Mouse (Mus musculus) cerebral cortex, adult 2 months (tissue): ENCODE results near the gene Saa3.

Source experiments
- WGBS: fragments of 180-500 bp; shearing (Covaris S2); methylation state at CpG from one replicate; pipeline ENCODE4 v1.1.7; 2018; 5-methylcytosine and 5-hydroxymethylcytosine counted together

Saa3 gene

DNA sequence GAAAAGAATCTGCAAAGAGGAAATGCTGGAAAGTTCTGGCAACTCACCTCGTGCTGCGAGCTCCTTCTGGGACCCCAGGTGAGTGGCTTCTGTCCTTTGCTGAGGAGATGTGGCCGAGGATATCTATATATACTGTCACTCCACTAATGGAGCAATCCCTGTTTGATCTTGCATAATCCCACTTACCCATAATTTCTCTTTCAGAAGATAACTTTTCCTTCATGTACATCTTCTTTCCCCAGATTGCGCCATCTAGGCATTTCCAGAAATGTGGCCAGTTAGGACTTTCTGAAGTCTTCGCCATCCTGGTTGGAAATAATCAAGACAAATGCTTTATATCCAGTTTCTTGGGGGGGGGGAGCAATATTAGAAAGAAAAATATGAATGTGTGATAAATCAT lies at the start of gene Saa3:
Gene Saa3, minus strand, starts transcription at position 101 of the 400 bp plus-strand sequence.
- WGBS, result 92% methylated on average over 5 of the region's 5 CpGs

GRCm38 (mm10) chr7:46764672-46765071 lies 49.2 kb upstream of the Saa3 start:
- 84% methylated on average over 8 of the region's 8 CpGs for WGBS

- 97% methylated on average over 5 of the region's 5 CpGs for WGBS
These were observed 47.1 kb upstream of the Saa3 start for GRCm38 (mm10) chr7:46762601-46763000.

DNA sequence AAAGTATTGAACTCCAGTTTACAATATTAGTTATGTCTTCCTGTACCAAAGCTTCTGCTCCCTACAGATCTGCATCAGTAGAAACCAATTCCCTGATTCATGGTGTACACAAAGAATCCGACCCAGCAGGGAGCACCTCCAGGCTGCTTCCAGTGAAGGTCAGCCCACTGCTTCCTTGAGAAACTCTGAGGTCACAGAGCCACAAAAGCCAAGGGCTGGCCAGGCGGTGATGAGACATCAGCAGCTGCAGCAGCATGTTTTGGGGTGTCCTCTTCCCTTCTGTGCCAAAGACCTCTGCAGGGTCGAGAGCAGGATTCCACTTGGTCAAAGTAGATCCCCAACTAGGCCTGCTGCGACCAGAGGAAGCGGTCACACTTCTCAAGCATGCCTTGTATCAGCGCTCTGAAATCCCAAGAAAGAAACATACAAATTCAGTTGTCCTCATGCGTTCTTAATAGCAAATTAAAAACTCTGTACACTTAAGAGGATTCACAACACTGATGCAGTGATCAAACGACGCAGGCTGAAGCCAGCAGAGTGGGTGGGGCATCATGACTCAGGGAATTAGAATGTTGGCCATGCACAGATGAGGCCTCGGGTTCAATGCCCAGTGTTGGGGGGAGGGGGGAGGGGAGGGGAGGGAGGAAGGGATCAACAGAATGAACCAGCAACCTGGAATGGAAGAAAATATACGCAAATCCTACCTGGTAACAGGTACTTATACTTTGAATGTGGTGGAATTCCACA lies 45.7 kb upstream of the Saa3 start:
- 75% methylated on average over 11 of the region's 11 CpGs for WGBS

DNA sequence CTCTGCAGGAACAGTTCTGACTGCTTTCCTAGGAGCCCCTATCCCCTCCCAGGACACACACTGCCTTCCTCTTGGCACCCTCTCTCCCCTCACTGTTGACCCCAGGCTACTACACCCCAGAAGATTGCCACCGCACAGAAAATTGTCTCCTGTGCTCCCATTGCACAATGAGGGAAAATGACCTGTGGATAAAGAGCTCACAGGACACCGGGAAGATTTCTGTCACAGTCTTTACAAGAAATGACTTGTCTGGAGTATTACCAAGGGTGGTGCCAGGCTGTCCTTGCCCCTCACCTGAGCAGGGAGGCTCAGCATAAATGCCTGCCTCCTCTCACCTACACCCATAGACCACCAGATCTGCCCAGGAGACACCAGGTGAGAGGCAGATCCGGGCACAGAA lies 36.0 kb upstream of the Saa3 start, which contains the start of gene Saa2:
Gene Saa2, plus strand, starts transcription at position 301 of the 400 bp plus-strand sequence.
- 75% methylated on average over 3 of the region's 3 CpGs for WGBS

GRCm38 (mm10) chr7:46748459-46748858 lies 33.0 kb upstream of the Saa3 start:
- 54% methylated on average over 3 of the region's 3 CpGs for WGBS

- 90% methylated on average over 7 of the region's 7 CpGs for WGBS
These were observed 30.9 kb upstream of the Saa3 start for GRCm38 (mm10) chr7:46746381-46746780.

DNA sequence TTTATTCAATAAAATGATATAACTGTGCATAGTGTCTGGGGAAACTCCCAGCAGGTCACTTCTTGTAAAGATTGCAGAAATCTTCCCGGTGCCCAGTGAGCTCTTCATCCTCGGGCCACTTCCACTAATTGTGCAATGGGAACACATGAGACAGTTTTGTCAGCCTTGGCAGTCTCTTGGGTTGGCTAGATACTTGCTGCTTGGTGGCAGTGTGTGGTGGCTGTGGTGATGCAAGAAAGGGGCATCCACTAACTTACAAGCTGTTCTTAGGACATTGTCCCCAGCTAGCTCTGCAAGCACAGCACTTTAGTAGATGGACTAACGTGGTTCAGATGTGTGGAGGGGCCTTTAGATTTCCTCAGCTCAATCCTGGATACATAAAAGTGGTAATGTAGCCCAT lies 30.3 kb upstream of the Saa3 start:
- WGBS, result 76% methylated on average over 3 of the region's 3 CpGs

- 81% methylated on average over 3 of the region's 3 CpGs for WGBS
These were observed 27.4 kb upstream of the Saa3 start, which contains the start of gene Saa1 for GRCm38 (mm10) chr7:46742880-46743279. Gene Saa1 (minus strand): TSS chr7:46742980.

DNA sequence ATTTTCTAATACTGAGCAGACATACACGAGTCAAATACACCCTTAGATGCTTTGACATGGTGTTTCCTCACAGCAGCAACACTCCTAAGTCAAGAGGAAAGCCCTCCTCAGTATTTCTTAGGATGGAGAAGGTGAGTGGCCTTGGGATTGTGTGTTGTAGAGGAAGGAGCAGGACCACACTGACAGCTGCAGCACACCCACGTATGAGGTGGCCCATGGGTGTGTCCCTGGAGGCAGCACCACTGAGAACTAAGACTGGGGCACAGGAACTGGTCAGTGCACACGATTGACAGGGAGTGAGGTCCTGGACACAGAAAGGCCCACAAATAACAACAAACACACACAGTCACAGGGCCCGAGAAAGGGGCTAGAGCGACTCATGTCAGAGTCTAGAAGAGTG lies 24.5 kb upstream of the Saa3 start:
- WGBS, result 81% methylated on average over 5 of the region's 5 CpGs

DNA sequence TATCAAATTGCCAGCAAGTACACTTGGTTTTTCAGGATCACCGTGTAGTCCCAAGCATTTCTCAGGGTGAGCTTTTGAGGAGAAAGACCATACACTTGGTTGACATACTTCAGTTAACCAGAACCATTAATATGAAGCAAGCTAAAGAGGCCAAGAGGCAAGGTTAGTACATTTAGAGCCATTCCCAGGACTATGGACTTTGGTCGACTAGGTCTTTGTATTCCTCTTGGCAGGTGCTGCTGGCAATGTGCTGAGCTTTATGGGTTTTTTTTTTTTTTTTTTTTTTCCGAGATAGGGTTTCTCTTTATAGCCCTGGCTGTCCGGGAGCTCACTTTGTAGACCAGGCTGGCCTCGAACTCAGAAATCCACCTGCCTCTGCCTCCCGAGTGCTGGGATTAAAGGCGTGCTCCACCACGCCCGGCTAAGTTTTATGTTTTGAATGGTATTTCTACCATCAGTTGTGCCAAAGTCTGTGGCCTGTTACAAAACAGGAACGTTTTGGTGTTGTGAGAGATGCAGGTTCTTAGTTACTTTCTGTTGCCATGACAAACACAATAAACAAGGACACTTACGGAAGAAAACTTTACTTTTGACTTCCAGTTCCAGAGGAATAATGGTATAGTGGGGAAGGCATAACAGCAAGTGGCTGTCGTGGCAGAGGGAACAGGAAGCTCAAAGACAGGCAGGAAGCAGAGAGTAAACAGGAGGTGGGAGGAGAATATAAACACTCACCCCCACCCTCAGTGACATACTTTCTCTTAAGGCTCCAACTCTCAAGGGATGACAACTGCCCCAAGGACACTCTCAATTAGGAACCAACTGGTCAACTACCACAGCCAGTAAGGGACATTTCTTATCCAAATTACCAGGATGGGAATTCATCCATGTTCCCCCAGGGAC lies 23.3 kb upstream of the Saa3 start:
- WGBS, result 81% methylated on average over 12 of the region's 12 CpGs

- 86% methylated on average over 2 of the region's 2 CpGs for WGBS
These were observed 19.5 kb upstream of the Saa3 start for GRCm38 (mm10) chr7:46734983-46735382.

DNA sequence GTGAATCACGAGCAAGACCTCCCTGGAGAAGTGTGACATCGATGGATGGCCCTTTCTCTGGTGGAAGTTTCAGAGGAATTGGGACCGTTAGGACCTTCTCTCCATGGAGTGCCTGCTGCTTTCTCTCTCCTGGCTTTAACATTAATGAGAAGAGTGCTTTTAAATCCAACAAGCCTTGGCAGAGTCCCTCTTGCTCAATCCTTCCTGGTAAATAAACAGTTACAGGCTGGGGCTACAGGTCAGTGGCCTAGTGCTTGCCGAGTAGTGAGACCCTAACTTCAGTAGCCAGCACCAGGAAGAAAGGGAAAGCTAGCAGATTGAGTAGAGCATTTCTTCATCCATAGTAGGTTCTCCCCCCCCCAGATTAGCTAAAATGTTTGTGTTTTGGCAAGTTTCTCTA lies 17.0 kb upstream of the Saa3 start, which contains the start of gene Saa4:
Gene Saa4, minus strand, starts transcription at position 146 of the 400 bp plus-strand sequence.
- WGBS, result 93% methylated on average over 4 of the region's 4 CpGs

GRCm38 (mm10) chr7:46727584-46727983 lies 12.1 kb upstream of the Saa3 start:
- 43% methylated on average over 1 of the region's 1 CpGs for WGBS

GRCm38 (mm10) chr7:46724396-46724795 lies 8.9 kb upstream of the Saa3 start:
- 53% methylated on average over 5 of the region's 5 CpGs for WGBS

- 87% methylated on average over 3 of the region's 3 CpGs for WGBS
These were observed 8.3 kb upstream of the Saa3 start for GRCm38 (mm10) chr7:46723849-46724248.

DNA sequence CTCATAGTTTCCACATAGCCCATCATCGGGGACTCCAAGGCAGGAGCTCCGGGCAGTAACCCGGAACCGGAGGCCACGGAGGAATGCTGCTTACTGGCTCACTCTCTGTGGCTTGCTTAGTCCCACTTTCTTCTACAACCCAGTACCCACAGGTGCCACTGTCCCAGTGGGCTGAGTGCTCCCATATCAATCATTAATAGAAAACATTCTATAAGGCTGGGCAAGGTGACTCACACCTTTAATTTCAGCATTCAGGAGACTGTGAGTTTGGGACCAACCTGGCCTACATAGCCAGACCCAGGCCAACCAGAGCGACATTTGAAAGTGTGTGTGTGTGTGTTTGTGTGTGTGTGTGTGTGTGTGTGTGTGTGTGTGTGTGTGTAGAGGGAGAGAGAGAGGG lies 7.9 kb upstream of the Saa3 start:
- WGBS, result 96% methylated on average over 6 of the region's 6 CpGs

DNA sequence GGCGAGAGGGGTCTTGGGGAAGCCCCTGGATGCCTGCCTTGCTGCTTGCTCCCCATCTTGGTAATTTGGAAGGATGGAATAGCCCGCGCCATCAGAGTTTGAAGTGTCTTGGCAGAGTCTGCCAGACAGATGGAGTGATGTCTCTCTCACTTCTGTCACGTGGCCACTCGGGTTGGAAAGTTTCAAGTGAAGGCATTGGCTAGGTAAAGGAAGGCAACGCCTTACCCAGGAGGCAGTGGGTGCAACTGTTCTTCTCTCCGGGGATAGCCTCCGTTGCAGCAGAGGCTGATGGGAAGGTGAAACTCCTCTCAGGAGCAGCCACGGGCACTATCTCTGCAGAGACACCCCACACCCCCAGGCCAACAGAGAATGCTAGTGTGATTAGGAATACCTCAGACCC lies 5.0 kb upstream of the Saa3 start:
- 52% methylated on average over 9 of the region's 9 CpGs for WGBS

DNA sequence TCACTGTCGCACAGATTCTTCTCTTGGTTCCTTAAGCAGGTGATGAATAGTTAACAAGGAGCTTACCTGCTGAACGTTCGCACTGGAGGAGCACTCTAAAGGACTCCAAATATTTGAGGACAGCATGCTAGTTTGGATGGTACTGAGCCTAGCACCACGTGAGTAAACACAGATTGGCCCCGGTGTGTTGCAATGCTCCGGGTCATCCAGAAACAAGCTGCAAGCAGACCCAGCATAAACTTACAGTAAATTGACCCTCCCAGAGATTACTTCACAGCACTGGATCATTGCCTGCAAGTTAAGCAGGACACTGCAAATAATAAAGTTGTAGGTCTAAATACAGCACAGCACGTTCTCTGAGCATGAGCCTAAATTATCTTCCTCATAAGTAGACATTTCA lies 4.0 kb upstream of the Saa3 start:
- WGBS, result 58% methylated on average over 7 of the region's 7 CpGs

DNA sequence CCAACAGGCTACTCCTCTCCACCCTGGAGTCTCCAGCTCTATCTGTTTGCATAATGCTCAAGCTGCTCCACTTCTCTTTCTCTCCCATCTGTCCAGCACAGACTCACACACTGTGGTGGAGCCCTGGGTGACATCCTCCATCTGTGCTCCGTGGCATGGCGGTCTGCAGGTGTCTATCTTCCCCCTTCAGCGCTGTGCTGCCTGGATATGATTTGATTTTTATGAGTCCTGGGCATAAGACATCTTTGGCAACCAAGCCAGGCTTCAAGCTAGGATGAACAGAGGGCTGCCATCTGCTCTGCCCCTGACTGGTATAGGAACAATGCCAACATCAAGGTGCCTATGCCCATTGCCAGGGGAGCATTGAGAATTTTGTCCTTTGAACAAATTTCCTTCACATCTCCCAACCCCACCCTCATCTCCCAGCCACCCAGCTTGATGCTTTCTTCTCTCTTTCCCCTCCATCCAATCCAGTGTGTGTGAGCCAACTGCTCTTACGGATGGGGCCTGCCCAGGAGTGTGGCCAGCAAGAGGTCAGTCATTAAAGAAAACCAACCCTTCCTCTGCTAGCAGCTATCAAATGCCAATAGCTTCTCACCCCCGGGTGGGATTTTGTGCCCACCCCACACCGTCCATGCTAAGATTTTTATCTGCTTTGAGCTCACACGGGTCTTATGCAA lies 3.2 kb upstream of the Saa3 start:
- whole genome bisulfite sequencing, result 67% methylated on average over 7 of the region's 7 CpGs

- WGBS, result 20% methylated on average over 5 of the region's 5 CpGs
These were observed 1.4 kb upstream of the Saa3 start for GRCm38 (mm10) chr7:46716897-46717296.

DNA sequence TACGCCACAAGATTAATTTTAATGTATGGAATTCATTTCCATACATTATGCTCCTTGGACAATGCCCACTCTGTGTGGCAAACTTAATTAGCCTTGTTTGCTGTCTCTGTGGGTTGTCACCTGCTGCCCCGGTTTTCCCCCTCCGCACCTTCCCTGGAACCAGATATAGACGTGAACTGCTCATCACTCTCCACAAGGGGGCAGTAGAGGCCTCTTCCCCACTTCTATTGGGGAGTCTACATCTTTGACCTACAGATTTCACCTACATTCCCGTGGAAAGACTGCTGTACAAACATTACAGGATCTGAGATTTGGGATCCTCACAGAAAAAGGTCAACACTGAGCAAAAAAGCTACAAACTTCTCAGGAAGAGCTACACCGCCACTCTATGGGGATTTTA lies 982 bp downstream of the Saa3 start:
- WGBS, result 25% methylated on average over 6 of the region's 6 CpGs
